18 mouse cellular contexts compared by ENCODE assay signal in the genomic region with DNA sequence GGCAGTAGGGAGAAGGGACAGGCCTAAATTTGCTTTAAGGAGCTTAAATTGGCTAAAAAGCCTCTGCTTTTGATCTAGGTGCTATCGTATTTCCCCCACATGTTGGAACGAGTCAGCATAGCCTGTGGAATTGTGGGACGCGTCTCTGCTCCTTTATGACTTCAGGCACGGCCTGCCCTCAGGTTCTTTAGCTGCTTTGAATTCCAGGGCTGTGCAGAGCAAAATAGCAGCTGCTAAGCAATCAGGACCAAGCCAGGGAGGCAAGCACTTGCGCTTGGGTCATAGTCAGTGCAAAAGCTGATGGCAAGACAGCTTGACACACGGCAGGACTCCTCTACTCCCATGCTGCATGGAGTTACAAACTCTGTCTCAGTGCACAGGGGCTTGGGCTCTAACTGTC. TPM values are rescaled to one million over a fixed set of nuclear protein-coding genes. Genes with fewer than 3 reads are reported as not detected.
DNase-seq lines count a peak whose midpoint lies in the region; ATAC-seq lines count a peak whose summit lies in the region.
"Had no signal": no experiment of that assay in that cellular context is flagged by ENCODE, and none has a peak within 500 bp of the region (broad histone marks: within the 10 kb centered on the region; RNA-seq: fewer than 3 reads in every experiment).

No protein-coding gene starts in this region.

- H3K4me3 ChIP-seq in heart, embryonic 10.5 days: no peak overlapping the region
- H3K4me3 ChIP-seq in kidney, embryonic 16.5 days (ENCODE audit: low read length): no peak overlapping the region
- no peak overlapping the region for H3K4me3 ChIP-seq in embryonic facial prominence, embryonic 12.5 days
- no peak overlapping the region for H3K4me3 ChIP-seq in limb, embryonic 13.5 days
- H3K4me3 ChIP-seq in midbrain, embryonic 11.5 days (ENCODE audit: low read depth, low read length): no peak overlapping the region
- H3K4me3 ChIP-seq: hindbrain, embryonic 15.5 days had no signal

- peaks cover 57% of the 10 kb centered on the region for H3K4me1 ChIP-seq in heart, embryonic 10.5 days
- peaks cover 25% of the 10 kb centered on the region for H3K4me1 ChIP-seq in kidney, embryonic 16.5 days (ENCODE audit: insufficient read depth, low read length)
- peaks cover 44% of the 10 kb centered on the region for H3K4me1 ChIP-seq in embryonic facial prominence, embryonic 12.5 days
- peaks cover 45% of the 10 kb centered on the region for H3K4me1 ChIP-seq in limb, embryonic 13.5 days
- H3K4me1 ChIP-seq in midbrain, embryonic 11.5 days (ENCODE audit: control insufficient read depth, insufficient read depth, low read length): peaks cover 22% of the 10 kb centered on the region

- DNase-seq in heart, embryonic 10.5 days (ENCODE audit: low spot score): no peak
- no peak for DNase-seq in heart, postnatal 4 days
- no peak for DNase-seq in kidney, postnatal 10 days
- DNase-seq in midbrain, embryonic 11.5 days (ENCODE audit: low spot score, missing footprints): no peak
- DNase-seq in spleen, postnatal 36 days (ENCODE audit: low spot score in 2 of 2): no peak
- DNase-seq: adrenal gland, adult 8-10 months; B cell, adult 2 months; cerebellum, adult 11-12 months; cerebellum, postnatal 36 days; kidney, adult 9 months; layer of hippocampus, postnatal 36 days; midbrain, embryonic 14.5 days; thymus, adult 18-20 months had no signal

- H3K27ac ChIP-seq in heart, embryonic 10.5 days: peak overlapping the region; percentile 71
- peak overlapping the region; percentile 45; the same call in 1 of the 2 replicates for H3K27ac ChIP-seq in kidney, embryonic 16.5 days (ENCODE audit: low read length)
- peak overlapping the region; percentile 37; the same call in 1 of the 2 replicates for H3K27ac ChIP-seq in embryonic facial prominence, embryonic 12.5 days
- peak overlapping the region; percentile 45 for H3K27ac ChIP-seq in limb, embryonic 13.5 days
- no peak overlapping the region for H3K27ac ChIP-seq in midbrain, embryonic 11.5 days (ENCODE audit: low read depth, low read length)
- H3K27ac ChIP-seq: hindbrain, embryonic 15.5 days had no signal

- ATAC-seq in kidney, embryonic 16.5 days (ENCODE audit: low FRiP score, low TSS enrichment): no peak
- ATAC-seq in embryonic facial prominence, embryonic 12.5 days (ENCODE audit: insufficient number of reproducible peaks, insufficient read depth, low FRiP score, low TSS enrichment): no peak
- ATAC-seq in limb, embryonic 13.5 days (ENCODE audit: low FRiP score, low read depth): peak; percentile 55
- no peak for ATAC-seq in midbrain, embryonic 11.5 days (ENCODE audit: low FRiP score)

- H3K36me3 ChIP-seq in heart, embryonic 10.5 days: no peaks in the 10 kb centered on the region
- no peaks in the 10 kb centered on the region for H3K36me3 ChIP-seq in kidney, embryonic 16.5 days (ENCODE audit: insufficient read depth, low read length)
- no peaks in the 10 kb centered on the region for H3K36me3 ChIP-seq in embryonic facial prominence, embryonic 12.5 days
- H3K36me3 ChIP-seq in limb, embryonic 13.5 days: no peaks in the 10 kb centered on the region
- no peaks in the 10 kb centered on the region for H3K36me3 ChIP-seq in midbrain, embryonic 11.5 days (ENCODE audit: control insufficient read depth, insufficient read depth, low read length)
- H3K36me3 ChIP-seq: hindbrain, embryonic 15.5 days had no signal

- H3K4me2 ChIP-seq in kidney, embryonic 16.5 days (replicated peaks; ENCODE audit: low read depth, low read length): no peak overlapping the region
- H3K4me2 ChIP-seq in embryonic facial prominence, embryonic 12.5 days (replicated peaks): no peak overlapping the region
- no peak overlapping the region for H3K4me2 ChIP-seq in limb, embryonic 13.5 days (replicated peaks)
- no peak overlapping the region for H3K4me2 ChIP-seq in midbrain, embryonic 11.5 days
- H3K4me2 ChIP-seq: hindbrain, embryonic 15.5 days had no signal

- WGBS in heart, embryonic 10.5 days: 37% methylated on average over 7 of the region's 7 CpGs
- 24% methylated on average over 7 of the region's 7 CpGs for WGBS in kidney, embryonic 16.5 days
- WGBS in embryonic facial prominence, embryonic 12.5 days: 17% methylated on average over 7 of the region's 7 CpGs
- 6% methylated on average over 7 of the region's 7 CpGs for WGBS in limb, embryonic 13.5 days
- 72% methylated on average over 7 of the region's 7 CpGs for WGBS in midbrain, embryonic 11.5 days

- no peaks in the 10 kb centered on the region for H3K27me3 ChIP-seq in heart, embryonic 10.5 days (ENCODE audit: insufficient read depth, poor library complexity, severe bottlenecking)
- H3K27me3 ChIP-seq in kidney, embryonic 16.5 days (ENCODE audit: insufficient read depth, low read length): no peaks in the 10 kb centered on the region
- H3K27me3 ChIP-seq in embryonic facial prominence, embryonic 12.5 days: no peaks in the 10 kb centered on the region
- H3K27me3 ChIP-seq in limb, embryonic 13.5 days: no peaks in the 10 kb centered on the region
- H3K27me3 ChIP-seq in midbrain, embryonic 11.5 days (ENCODE audit: control insufficient read depth, insufficient read depth, low read length): no peaks in the 10 kb centered on the region
- H3K27me3 ChIP-seq: hindbrain, embryonic 15.5 days had no signal

- no peaks in the 10 kb centered on the region for H3K9me3 ChIP-seq in heart, embryonic 10.5 days
- no peaks in the 10 kb centered on the region for H3K9me3 ChIP-seq in kidney, embryonic 16.5 days (ENCODE audit: low read length)
- H3K9me3 ChIP-seq in embryonic facial prominence, embryonic 12.5 days: no peaks in the 10 kb centered on the region
- H3K9me3 ChIP-seq in limb, embryonic 13.5 days: no peaks in the 10 kb centered on the region
- no peaks in the 10 kb centered on the region for H3K9me3 ChIP-seq in midbrain, embryonic 11.5 days (ENCODE audit: control insufficient read depth, low read length)
- H3K9me3 ChIP-seq: hindbrain, embryonic 15.5 days had no signal

- H3K9ac ChIP-seq in kidney, embryonic 16.5 days (replicated peaks; ENCODE audit: low read length): peak overlapping the region; percentile 35; the same call in 1 of the 2 replicates
- no peak overlapping the region for H3K9ac ChIP-seq in embryonic facial prominence, embryonic 12.5 days
- H3K9ac ChIP-seq in limb, embryonic 13.5 days: no peak overlapping the region
- H3K9ac ChIP-seq in midbrain, embryonic 11.5 days (ENCODE audit: low read length): no peak overlapping the region
- H3K9ac ChIP-seq: hindbrain, embryonic 15.5 days had no signal

RNA-seq across cellular contexts. Expression of a gene that starts 24.3 kb away (rescaled TPM):
- 199 and 219 TPM in 2 replicates for polyA plus RNA-seq in heart, embryonic 10.5 days (2016; fragmentation: Nextera tagmentation; extraction: Ambion mirVana)
- 100 to 1,000 TPM; 358 to 362 TPM for total RNA-seq in heart, postnatal 4 days (2021)
- polyA plus RNA-seq in kidney, embryonic 16.5 days (2015; fragmentation: Nextera tagmentation; extraction: Ambion mirVana): 327 and 343 TPM in 2 replicates
- polyA plus RNA-seq in embryonic facial prominence, embryonic 12.5 days (2016; fragmentation: Nextera tagmentation; extraction: Ambion mirVana): 271 and 307 TPM in 2 replicates
- 391 and 410 TPM in 2 replicates for polyA plus RNA-seq in limb, embryonic 13.5 days (2015; fragmentation: Nextera tagmentation; extraction: Ambion mirVana)
- 171 and 173 TPM in 2 replicates for polyA plus RNA-seq in midbrain, embryonic 11.5 days (2014; fragmentation: Nextera tagmentation; extraction: Ambion mirVana)

RNA-seq across cellular contexts. Expression of a gene that starts 50.6 kb away (rescaled TPM):
- polyA plus RNA-seq in heart, embryonic 10.5 days (2016; fragmentation: Nextera tagmentation; extraction: Ambion mirVana): 1.7 and 2.5 TPM in 2 replicates
- under 1 TPM in 1 of 2 experiments, not detected in 1; 0.09 TPM for total RNA-seq in heart, postnatal 4 days (2021)
- 0.53 and 0.57 TPM in 2 replicates for polyA plus RNA-seq in kidney, embryonic 16.5 days (2015; fragmentation: Nextera tagmentation; extraction: Ambion mirVana)
- polyA plus RNA-seq in embryonic facial prominence, embryonic 12.5 days (2016; fragmentation: Nextera tagmentation; extraction: Ambion mirVana): 2.0 and 2.1 TPM in 2 replicates
- polyA plus RNA-seq in limb, embryonic 13.5 days (2015; fragmentation: Nextera tagmentation; extraction: Ambion mirVana): 31.5 and 36.3 TPM in 2 replicates
- polyA plus RNA-seq in midbrain, embryonic 11.5 days (2014; fragmentation: Nextera tagmentation; extraction: Ambion mirVana): 1.3 and 1.4 TPM in 2 replicates
- total RNA-seq: adrenal gland, adult 8-10 months; layer of hippocampus, postnatal 36 days; left cerebral cortex, postnatal 36 days had no signal
